Mouse (Mus musculus): ENCODE results near the gene Rtn4ip1. TPM values are rescaled to one million over a fixed set of nuclear protein-coding genes. Genes with fewer than 3 reads are reported as not detected.
"Not testable (repeated sequence)": the region's sequence is repeated elsewhere in the genome, so short reads cannot be mapped to it uniquely, and the experiment has no call there.

Gene Rtn4ip1
- total RNA-seq, 2 experiments from 2014 or later = 36.3 to 37.9 TPM

DNA sequence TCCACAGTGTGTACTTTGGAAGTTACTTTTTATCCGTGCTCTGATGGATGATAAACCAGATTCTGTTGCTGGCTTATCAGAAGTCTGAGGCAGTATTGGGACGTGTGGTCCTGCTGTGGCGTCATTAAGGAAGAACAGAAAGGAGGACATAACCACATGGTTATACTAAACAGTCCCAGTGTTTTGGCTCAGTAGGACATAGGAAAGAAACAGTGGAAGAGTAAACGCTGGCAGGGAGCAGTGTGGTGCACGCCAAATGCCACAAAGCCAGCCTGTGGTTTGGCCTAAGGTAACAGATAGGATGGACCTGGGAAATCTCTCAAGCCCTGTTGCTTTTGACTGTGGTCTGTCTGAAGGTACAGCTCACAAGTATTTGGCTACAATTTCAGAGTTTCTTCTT is 27.0 kb downstream of the Rtn4ip1 start:
- no peak for DNase-seq

DNA sequence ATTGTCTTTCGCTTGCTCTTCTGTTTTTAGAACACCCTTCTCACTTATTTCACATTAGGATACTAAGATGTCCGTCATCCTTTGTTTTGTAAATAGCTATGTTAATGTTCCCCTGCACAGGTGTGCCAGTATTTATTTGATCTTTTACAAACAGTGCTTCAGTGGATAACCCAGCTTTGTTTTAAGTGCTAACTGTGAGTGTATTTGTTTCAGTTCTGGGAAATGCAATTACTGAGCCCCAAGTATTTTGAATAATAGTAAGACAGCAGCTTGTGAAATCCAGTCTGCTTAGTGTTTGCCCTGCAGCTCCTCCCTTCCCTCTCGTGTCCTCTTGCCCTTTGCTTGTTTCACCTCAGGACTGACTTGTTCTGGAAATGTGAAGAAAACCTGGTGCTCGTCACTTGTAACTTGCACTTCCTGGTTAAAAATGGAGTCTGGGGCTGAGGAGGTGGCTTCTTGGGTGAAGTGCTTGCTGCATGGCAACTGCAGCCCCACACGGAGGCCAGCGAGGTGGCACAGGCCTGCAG is 37.6 kb downstream of the Rtn4ip1 start:
- no peak for DNase-seq

- no peak for DNase-seq
Observed at GRCm38 (mm10) chr10:43943736-43944135, 42.1 kb downstream of the Rtn4ip1 start.

- DNase-seq = no peak
Observed at GRCm38 (mm10) chr10:43945435-43945834, 43.8 kb downstream of the Rtn4ip1 start.

- DNase-seq = peak; percentile 69
Observed at GRCm38 (mm10) chr10:43953942-43954341, 52.3 kb downstream of the Rtn4ip1 start.

- no peak for DNase-seq
Observed at GRCm38 (mm10) chr10:43964943-43965342, 63.3 kb downstream of the Rtn4ip1 start.

DNA sequence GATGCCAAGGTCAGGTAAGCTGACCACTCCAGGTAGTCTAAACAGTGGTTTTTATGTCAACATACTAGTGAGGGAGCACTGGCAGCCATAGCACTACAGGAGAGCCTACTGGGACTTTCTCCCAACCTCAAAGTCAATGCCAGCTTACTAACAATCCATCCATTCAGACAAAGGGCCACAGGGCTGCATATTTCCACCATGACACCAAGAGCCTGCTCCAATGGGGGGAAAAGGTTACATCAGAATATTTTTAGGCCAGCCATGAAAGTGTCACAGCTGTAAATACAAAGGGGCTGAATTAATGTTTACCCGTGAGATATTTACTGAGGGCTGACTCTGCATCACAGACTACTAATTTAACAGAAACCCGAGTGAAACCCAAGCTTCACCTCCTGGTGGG is 71.6 kb downstream of the Rtn4ip1 start:
- DNase-seq = no peak

GRCm38 (mm10) chr10:43977353-43977752 is 75.7 kb downstream of the Rtn4ip1 start:
- peak; percentile 24 for DNase-seq

DNA sequence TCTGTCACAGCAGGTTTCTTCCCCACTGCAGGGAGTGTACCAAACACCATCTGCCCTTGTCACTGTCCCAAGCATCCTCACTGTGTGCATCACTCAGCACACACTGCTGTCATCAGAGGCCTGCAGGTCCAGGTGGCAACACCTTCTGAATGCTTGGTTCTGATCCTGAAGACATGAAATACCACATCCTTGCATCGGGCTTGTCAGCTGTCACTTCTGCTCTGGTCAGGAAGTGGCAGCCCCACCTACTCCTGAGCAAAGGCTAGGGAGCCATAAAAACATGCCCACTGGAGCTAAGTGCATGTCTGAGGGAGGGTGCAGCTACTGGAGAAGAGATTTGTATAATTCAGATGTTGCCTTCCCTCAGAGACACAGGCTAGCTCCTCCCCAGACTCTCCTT is 78.5 kb downstream of the Rtn4ip1 start:
- DNase-seq = no peak

DNA sequence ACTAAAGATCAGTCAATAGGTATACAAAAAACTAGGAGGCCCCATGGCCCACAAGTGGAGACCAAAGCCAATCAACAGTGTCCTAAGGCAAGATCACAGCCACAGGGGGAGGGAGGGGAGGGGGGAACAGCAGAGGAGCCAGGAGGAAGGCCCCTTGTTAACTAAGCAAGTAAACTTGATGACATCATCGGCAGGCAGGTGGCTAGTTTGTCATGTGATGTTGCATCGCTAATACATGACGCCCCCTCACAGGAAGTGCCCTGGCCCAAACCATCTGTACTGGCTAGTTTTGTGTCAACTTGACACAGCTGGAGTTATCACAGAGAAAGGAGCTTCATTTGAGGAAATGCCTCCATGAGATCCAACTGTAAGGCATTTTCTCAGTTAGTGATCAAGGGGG is 79.1 kb downstream of the Rtn4ip1 start:
- not testable (repeated sequence) for DNase-seq

- DNase-seq = no peak
Observed at GRCm38 (mm10) chr10:43982470-43982869, 80.9 kb downstream of the Rtn4ip1 start.

- DNase-seq = no peak
Observed at GRCm38 (mm10) chr10:43983241-43983640, 81.6 kb downstream of the Rtn4ip1 start.

DNA sequence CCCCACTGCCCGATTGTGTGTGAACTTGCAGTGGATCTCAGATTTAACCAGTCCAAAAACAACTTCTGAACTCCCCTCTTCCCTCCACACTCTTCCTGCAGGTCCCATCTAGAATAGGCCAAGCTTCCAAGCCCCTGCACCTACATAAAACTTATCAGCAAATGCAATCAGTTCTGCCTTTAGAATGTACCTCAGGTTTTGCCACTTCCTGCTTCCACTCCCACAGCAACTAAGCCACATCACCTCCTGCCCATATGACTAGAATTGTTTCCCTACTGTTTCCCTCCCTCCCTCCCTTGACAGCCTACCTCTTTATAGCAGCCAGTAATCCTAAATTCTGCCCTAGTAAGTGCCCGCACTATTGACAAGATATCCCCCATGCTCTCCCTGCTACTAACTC is 82.3 kb downstream of the Rtn4ip1 start:
- no peak for DNase-seq

- no peak for DNase-seq
Observed at GRCm38 (mm10) chr10:43991268-43991667, 89.7 kb downstream of the Rtn4ip1 start.

- no peak for DNase-seq
Observed at GRCm38 (mm10) chr10:43992506-43992905, 90.9 kb downstream of the Rtn4ip1 start.

DNA sequence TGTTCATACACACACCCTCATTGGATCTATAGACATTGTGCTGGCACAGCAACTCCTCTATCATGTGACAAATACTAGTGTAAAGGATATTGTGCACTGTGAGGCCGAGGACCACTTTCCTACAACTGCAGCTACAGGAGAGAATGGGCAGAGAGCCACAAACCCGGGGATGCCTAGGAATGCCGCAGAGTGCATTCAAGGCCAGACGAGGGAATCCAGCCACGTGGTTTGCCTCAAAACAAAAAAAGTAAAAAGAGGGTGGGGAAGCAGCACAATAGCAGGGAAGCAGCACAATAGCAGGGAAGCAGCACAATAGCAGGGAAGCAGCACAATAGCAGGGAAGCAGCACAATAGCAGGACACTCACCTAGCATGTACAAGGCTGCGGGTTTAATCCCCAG is 91.6 kb downstream of the Rtn4ip1 start:
- DNase-seq = peak; percentile 19

DNA sequence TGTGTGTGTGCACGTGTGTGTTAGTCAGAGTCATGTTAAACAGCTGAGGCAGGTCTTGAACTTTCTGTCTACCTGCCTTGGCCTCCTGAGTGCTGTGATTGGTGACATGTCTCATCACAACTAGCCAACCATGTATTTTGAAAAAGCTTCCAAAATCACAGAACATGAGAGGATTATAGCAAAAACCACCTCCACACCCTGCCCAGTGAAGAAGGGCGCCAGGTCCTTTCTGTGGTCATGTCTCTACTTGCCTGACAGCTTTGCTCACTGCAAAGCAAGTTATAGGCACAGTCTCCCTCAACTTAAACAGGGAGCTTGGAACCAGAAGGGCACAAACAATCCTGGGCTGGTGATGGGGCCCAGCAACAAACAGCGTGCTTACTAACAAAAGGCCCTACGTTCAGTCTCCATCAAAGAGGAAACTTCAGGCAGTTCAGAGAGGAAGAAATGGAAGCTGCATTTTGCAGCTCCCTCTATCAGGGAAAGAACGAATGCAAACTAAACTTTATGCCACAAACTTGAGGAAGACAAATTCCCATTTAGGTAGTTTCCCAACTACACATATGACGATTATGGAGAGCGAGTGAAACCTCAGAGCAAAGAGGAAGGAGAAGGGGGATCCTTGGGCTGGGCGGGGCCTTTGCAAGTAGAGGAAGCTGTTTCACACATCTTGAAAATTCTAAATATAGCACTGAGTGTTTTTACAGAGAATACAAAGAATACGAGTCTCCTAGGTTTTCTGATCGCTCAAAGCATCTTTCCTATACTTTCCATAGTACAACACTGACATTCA is 94.4 kb downstream of the Rtn4ip1 start:
- no peak for DNase-seq

DNA sequence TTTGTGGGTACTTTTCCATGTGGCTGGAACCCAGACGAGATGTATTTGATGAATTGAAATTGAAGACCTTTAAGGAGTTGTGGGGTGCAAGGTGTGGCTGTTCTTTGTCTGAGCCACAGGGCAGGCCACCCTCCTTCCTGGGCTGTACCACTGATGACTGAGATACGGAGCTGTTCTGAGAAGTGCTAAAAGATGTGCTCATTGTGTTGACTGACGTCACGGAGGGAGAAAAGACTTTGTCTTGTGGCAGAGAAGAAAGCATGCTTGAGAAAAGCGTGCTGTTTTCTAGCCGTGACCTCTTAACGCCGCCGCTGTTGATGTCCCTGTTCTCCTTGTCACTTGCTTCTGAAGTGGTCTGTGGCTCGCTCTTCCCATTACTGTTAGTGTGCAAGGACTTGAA is 95.7 kb downstream of the Rtn4ip1 start:
- no peak for DNase-seq

DNA sequence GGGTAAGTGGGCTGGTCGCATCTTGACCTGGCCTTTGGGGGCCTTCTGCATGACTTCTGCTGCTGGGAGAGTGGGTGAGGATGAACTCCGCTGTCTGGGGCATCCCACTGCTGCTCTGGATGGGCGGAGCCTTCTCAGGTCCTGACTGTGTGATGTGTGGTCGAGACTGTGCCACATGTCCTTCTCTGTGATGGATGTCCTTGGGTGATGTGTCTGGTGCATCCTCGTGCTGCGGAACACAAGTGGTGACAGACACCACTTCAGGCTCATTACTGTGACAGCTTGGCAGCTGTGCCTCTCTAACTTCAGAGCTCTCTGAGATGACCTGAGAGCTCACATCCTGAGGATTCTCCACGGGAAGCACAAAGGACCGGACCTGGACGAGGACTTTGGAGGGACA is 96.4 kb downstream of the Rtn4ip1 start:
- DNase-seq = no peak

DNA sequence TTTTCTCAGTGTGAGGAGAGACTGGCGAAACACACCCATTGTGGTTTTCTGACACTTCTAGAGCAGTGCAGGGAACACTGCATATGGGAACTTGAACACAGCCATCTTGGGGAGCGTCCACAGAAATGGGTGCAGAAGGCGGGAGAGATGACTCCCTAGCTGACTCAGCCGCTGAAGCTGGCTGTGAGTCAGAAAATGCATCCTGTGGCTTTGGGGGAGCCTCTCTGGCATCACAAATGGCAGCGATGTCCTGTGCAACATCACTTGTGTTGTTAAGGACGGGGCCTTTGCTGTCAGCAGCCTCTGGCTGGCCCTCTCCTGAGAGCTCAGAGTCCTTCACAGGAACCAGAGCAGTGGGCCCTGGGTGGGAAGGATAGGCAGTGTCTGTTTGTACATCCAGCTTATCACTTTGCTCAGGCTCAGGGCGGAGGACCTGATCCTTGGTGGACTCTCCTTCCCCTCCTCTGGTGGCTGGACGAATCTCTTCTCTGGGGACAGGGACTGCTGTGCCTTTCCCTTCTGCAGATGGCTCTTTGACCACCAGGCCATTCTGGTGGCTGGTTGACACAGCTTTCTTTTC is 97.0 kb downstream of the Rtn4ip1 start:
- no peak for DNase-seq

DNA sequence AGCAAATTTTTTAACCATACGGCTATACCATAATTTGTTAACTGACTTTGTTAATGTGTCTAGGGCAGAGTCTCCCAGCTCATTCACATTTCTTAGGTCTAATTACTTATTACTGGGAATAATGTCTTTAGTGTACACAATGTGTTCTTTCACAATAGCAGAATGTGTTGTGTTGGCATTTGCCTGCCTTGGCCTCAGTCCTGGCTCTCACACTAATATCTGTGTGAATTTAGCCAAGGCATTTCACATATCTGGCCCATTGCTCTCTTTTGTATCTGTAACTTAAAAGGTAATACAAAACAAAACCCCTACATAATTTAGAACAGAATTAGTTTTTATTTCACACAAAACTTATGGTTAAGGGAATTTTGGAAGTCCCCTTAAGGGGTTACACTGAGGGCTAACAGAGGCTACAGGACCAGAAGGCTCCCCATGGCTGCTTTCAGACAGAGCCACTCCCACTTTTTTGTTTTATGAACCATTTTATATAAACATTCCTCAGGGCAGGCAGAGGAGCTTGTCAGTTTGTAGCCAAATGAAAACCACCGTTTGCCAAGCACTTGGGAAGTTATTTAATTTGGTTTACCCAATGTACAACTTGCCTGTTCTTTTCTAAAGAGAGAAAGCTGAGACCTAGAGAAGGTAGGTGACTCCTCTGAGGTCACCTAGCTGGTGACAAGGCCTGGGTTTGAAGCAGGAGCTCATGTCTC is 98.7 kb downstream of the Rtn4ip1 start:
- no peak for DNase-seq

- peak; percentile 21 for DNase-seq
Observed at GRCm38 (mm10) chr10:44002004-44002940, 100.7 kb downstream of the Rtn4ip1 start.
